ENCODE assay signal across 19 mouse cellular contexts in the genomic region with DNA sequence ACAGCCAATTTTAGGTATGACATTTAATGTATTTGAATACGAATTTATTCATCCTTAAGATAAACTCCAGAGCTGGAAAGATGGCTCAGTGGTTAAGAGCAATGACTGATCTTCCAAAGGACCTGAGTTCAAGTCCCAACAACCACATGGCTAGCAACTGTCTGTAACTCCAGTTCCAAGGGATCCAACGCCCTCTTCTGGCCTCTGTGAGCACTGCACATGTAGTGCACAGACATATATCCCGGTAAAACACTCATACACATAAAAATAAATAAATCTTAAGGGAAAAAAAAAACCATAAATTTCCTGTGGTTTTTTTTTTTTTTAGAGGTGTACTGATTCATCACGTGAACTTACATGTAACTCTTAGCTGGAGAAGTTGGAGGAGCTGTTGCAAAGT. TPM values are rescaled to one million over a fixed set of nuclear protein-coding genes. Genes with fewer than 3 reads are reported as not detected.
DNase-seq lines count a peak whose midpoint lies in the region; ATAC-seq and TF ChIP-seq lines count a peak whose summit lies in the region.
"Had no signal": no experiment of that assay in that cellular context is flagged by ENCODE, and none has a peak within 500 bp of the region (broad histone marks: within the 10 kb centered on the region; RNA-seq: fewer than 3 reads in every experiment).

No protein-coding gene starts in this region.

- no peak overlapping the region for H3K27ac ChIP-seq in intestine, postnatal 0 days (ENCODE audit: low read depth, low read length)
- H3K27ac ChIP-seq in intestine, embryonic 16.5 days (ENCODE audit: low read length), result no peak overlapping the region
- H3K27ac ChIP-seq: forebrain, embryonic 12.5 days; heart, embryonic 13.5 days; hindbrain, embryonic 13.5 days; limb, embryonic 12.5 days; neural tube, embryonic 12.5 days had no signal

- no peak overlapping the region for H3K4me3 ChIP-seq in intestine, postnatal 0 days (ENCODE audit: low read depth, low read length)
- no peak overlapping the region for H3K4me3 ChIP-seq in intestine, embryonic 16.5 days (ENCODE audit: low read length)
- H3K4me3 ChIP-seq: forebrain, embryonic 12.5 days; heart, embryonic 13.5 days; hindbrain, embryonic 13.5 days; limb, embryonic 12.5 days; neural tube, embryonic 12.5 days had no signal

- ATAC-seq in intestine, postnatal 0 days, result no peak
- ATAC-seq in intestine, embryonic 16.5 days, result no peak

- H3K9me3 ChIP-seq in intestine, postnatal 0 days (ENCODE audit: control insufficient read depth), result no peaks in the 10 kb centered on the region
- H3K9me3 ChIP-seq in intestine, embryonic 16.5 days (ENCODE audit: control insufficient read depth, low read length), result no peaks in the 10 kb centered on the region
- H3K9me3 ChIP-seq: forebrain, embryonic 12.5 days; heart, embryonic 13.5 days; hindbrain, embryonic 13.5 days; limb, embryonic 12.5 days; neural tube, embryonic 12.5 days had no signal

- no peak overlapping the region for H3K9ac ChIP-seq in intestine, postnatal 0 days (ENCODE audit: low read depth, low read length)
- H3K9ac ChIP-seq in intestine, embryonic 16.5 days (ENCODE audit: low read depth, low read length), result no peak overlapping the region
- H3K9ac ChIP-seq: forebrain, embryonic 12.5 days; heart, embryonic 13.5 days; hindbrain, embryonic 13.5 days; limb, embryonic 12.5 days; neural tube, embryonic 12.5 days had no signal

- no peaks in the 10 kb centered on the region for H3K27me3 ChIP-seq in intestine, postnatal 0 days (replicated peaks; ENCODE audit: control insufficient read depth, insufficient read depth, low read length)
- no peaks in the 10 kb centered on the region for H3K27me3 ChIP-seq in intestine, embryonic 16.5 days (replicated peaks; ENCODE audit: control insufficient read depth, insufficient read depth, low read length)
- H3K27me3 ChIP-seq: forebrain, embryonic 12.5 days; heart, embryonic 13.5 days; hindbrain, embryonic 13.5 days; limb, embryonic 12.5 days; neural tube, embryonic 12.5 days had no signal

- peak; percentile 18 for DNase-seq in lung, postnatal 36 days
- no peak for DNase-seq in lung, postnatal 14 days
- DNase-seq in NIH3T3 (ENCODE audit: low read depth), result peak; percentile 13
- no peak for DNase-seq in adrenal gland, postnatal 25 days
- DNase-seq in ovary, adult 18-20 months (ENCODE audit: low spot score), result no peak
- DNase-seq: adrenal gland, adult 2 months; gastrocnemius, postnatal 14 days; midbrain, embryonic 14.5 days; retina, postnatal 1 day; spleen, adult 18-20 months had no signal

- WGBS in intestine, postnatal 0 days, result 80% methylated on average over 4 of the region's 4 CpGs
- 75% methylated on average over 4 of the region's 4 CpGs for WGBS in intestine, embryonic 16.5 days

- peak; percentile 44 for TF ChIP-seq CTCF in intestine, postnatal 0 days (IDR thresholded peaks at IDR 0.05; ENCODE audit: low read depth)

- no peaks in the 10 kb centered on the region for H3K4me1 ChIP-seq in intestine, postnatal 0 days (replicated peaks; ENCODE audit: control insufficient read depth, insufficient read depth, low read length)
- H3K4me1 ChIP-seq in intestine, embryonic 16.5 days (ENCODE audit: control insufficient read depth, insufficient read depth, low read length), result peaks cover 3% of the 10 kb centered on the region; the same call in 1 of the 2 replicates
- H3K4me1 ChIP-seq: forebrain, embryonic 12.5 days; hindbrain, embryonic 13.5 days; limb, embryonic 12.5 days; neural tube, embryonic 12.5 days had no signal

- peaks cover 86% of the 10 kb centered on the region for H3K36me3 ChIP-seq in intestine, postnatal 0 days (ENCODE audit: control insufficient read depth, insufficient read depth)
- peaks cover 12% of the 10 kb centered on the region for H3K36me3 ChIP-seq in intestine, embryonic 16.5 days (ENCODE audit: control insufficient read depth, insufficient read depth, low read length)

- H3K4me2 ChIP-seq in intestine, postnatal 0 days (replicated peaks; ENCODE audit: low read depth), result no peak overlapping the region
- H3K4me2 ChIP-seq in intestine, embryonic 16.5 days (ENCODE audit: low read depth, low read length), result no peak overlapping the region
- H3K4me2 ChIP-seq: forebrain, embryonic 12.5 days; heart, embryonic 13.5 days; hindbrain, embryonic 13.5 days; limb, embryonic 12.5 days; neural tube, embryonic 12.5 days had no signal

RNA-seq across cellular contexts. Expression of a gene that starts 34.7 kb away (rescaled TPM):
- 0.40 and 0.58 TPM in 2 replicates for polyA plus RNA-seq in intestine, postnatal 0 days (2015; fragmentation: Nextera tagmentation; extraction: Ambion mirVana)
- 0.22 and 0.43 TPM in 2 replicates for polyA plus RNA-seq in intestine, embryonic 16.5 days (2015; fragmentation: Nextera tagmentation; extraction: Ambion mirVana)
- total RNA-seq in adrenal gland, postnatal 25 days (2021), result not detected in 2 replicates
- total RNA-seq: adrenal gland, adult 2 months; gastrocnemius, postnatal 14 days; layer of hippocampus, postnatal 14 days had no signal
- polyA plus RNA-seq: forebrain, embryonic 12.5 days; heart, embryonic 13.5 days; kidney, embryonic 16.5 days; limb, embryonic 12.5 days; midbrain, embryonic 14.5 days; neural tube, embryonic 12.5 days had no signal

RNA-seq across cellular contexts. Expression of a gene that starts 47.1 kb away (rescaled TPM):
- polyA plus RNA-seq in intestine, postnatal 0 days (2015; fragmentation: Nextera tagmentation; extraction: Ambion mirVana), result 35.0 and 35.6 TPM in 2 replicates
- polyA plus RNA-seq in intestine, embryonic 16.5 days (2015; fragmentation: Nextera tagmentation; extraction: Ambion mirVana), result 29.7 and 30.2 TPM in 2 replicates
- total RNA-seq in adrenal gland, postnatal 25 days (2021), result 19.4 and 20.0 TPM in 2 replicates

RNA-seq across cellular contexts. Expression of a gene that starts 47.5 kb away (rescaled TPM):
- polyA plus RNA-seq in intestine, postnatal 0 days (2015; fragmentation: Nextera tagmentation; extraction: Ambion mirVana), result 10.8 and 12.0 TPM in 2 replicates
- polyA plus RNA-seq in intestine, embryonic 16.5 days (2015; fragmentation: Nextera tagmentation; extraction: Ambion mirVana), result 10.5 and 13.5 TPM in 2 replicates
- 29.5 and 29.9 TPM in 2 replicates for total RNA-seq in adrenal gland, postnatal 25 days (2021)

Comparison
In these comparisons a context has a peak if more than half of its experiments do, and no peak if none do; other contexts are left out.
1. DNase-seq: peak in lung, postnatal 36 days (single experiment) and NIH3T3 (single experiment); none in lung, postnatal 14 days (single experiment), adrenal gland, postnatal 25 days (single experiment) and ovary, adult 18-20 months (single experiment).